Comparison of ENCODE assay signal across 9 mouse cellular contexts in genomic region chr13:52735934-52736523, GRCm38 (mm10).
DNase-seq lines count a peak whose midpoint lies in the region; ATAC-seq and TF ChIP-seq lines count a peak whose summit lies in the region.
"Had no signal": no experiment of that assay in that cellular context is flagged by ENCODE, and none has a peak within 500 bp of the region (broad histone marks: within the 10 kb centered on the region; RNA-seq: fewer than 3 reads in every experiment).

No protein-coding gene starts in this region.

- no peak overlapping the region for H3K9ac ChIP-seq in stomach, embryonic 15.5 days

- no peak for TF ChIP-seq CTCF in left cerebral cortex, adult 2 months (IDR thresholded peaks at IDR 0.05)

- H3K9me3 ChIP-seq in stomach, embryonic 15.5 days = no peaks in the 10 kb centered on the region

- no peaks in the 10 kb centered on the region for H3K36me3 ChIP-seq in stomach, embryonic 15.5 days

- H3K27me3 ChIP-seq in stomach, embryonic 15.5 days (replicated peaks) = no peaks in the 10 kb centered on the region

- WGBS in stomach, embryonic 15.5 days = 38% methylated on average over 19 of the region's 19 CpGs

- H3K4me1 ChIP-seq in stomach, embryonic 15.5 days = no peaks in the 10 kb centered on the region

- H3K4me3 ChIP-seq in stomach, embryonic 15.5 days (replicated peaks) = no peak overlapping the region
- H3K4me3 ChIP-seq in left cerebral cortex, adult 2 months = no peak overlapping the region
- H3K4me3 ChIP-seq: megakaryocyte, embryonic 14.5 days had no signal

- H3K27ac ChIP-seq in stomach, embryonic 15.5 days = peak overlapping the region; percentile 53; the same call in 1 of the 2 replicates
- H3K27ac ChIP-seq in left cerebral cortex, adult 2 months = no peak overlapping the region

- peak; percentile 77 for ATAC-seq in stomach, embryonic 15.5 days (ENCODE audit: insufficient read depth, low FRiP score, low read depth)

- H3K4me2 ChIP-seq in stomach, embryonic 15.5 days = no peak overlapping the region

- intact Hi-C loops in left cerebral cortex, adult 2 months (cut with DNase I) = no loop called here
- intact Hi-C loops in left cerebral cortex, postnatal 25 days (cut with DNase I) = no loop called here

- peak; percentile 20 to 34 for DNase-seq in cerebellum, postnatal 25 days
- DNase-seq in cerebellum, adult 8-10 months = no peak
- peak; percentile 47 for DNase-seq in 416B (ENCODE audit: low read depth)
- peak; percentile 44 to 68 for DNase-seq in gastrocnemius, adult 8-10 months (ENCODE audit: low spot score in 2 of 2)
- DNase-seq in kidney, postnatal 14 days = peak; percentile 8
- DNase-seq in left cerebral cortex, adult 2 months (ENCODE audit: extremely low spot score in 1 of 2, low spot score in 2 of 2) = no peak
- no peak for DNase-seq in left cerebral cortex, postnatal 25 days (ENCODE audit: low spot score in 2 of 2)

Comparison
In these comparisons a context has a peak if more than half of its experiments do, and no peak if none do; other contexts are left out.
1. DNase-seq: peak in cerebellum, postnatal 25 days (2 of 2), 416B (single experiment), gastrocnemius, adult 8-10 months (2 of 2) and kidney, postnatal 14 days (single experiment); none in cerebellum, adult 8-10 months (single experiment), left cerebral cortex, adult 2 months (0 of 2) and left cerebral cortex, postnatal 25 days (0 of 2).